Mouse (Mus musculus): ENCODE data around the gene Elf2.

DNA sequence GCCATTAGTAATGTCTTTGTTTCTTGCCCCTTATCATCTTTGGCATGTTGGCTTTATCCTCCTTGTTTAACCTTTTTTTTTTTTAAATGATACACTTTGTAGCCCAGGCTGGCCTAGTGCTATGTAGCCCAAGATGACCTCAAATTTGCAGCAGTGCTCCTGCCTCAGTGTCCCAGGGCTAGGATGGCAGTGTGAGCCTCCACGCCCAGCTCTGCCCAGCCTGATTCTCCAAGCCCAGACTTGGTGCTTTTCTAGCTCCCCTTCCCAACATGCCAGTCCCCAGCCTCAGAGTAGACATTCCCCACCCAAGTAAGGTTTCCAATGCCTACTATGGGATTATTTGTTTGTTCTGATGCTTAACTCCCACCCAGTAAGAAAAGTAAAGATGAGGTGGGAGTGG, 88.2 kb downstream of the Elf2 start:
- TF ChIP-seq CTCF (IDR thresholded peaks at IDR 0.05; ENCODE audit: low read depth, low read length) (no peak), POLR2A (IDR thresholded peaks at IDR 0.05; ENCODE audit: borderline replicate concordance, low read depth, low read length) (no peak)

Measured in bone marrow macrophage, adult 2 months (primary cell).